Mouse (Mus musculus) intestine, embryonic 16.5 days (tissue): ENCODE results near the gene Zfp850. TPM values are rescaled to one million over a fixed set of nuclear protein-coding genes. Genes with fewer than 3 reads are reported as not detected.
"Not testable (repeated sequence)": the region's sequence is repeated elsewhere in the genome, so short reads cannot be mapped to it uniquely, and the experiment has no call there.

Experiments used
- ATAC-seq: fragments of 200-750 bp; cut with Nextera tagmentation; 2 replicates; pipeline ENCODE4 v1.8.0; 2017; ENCODE audit warnings: moderate TSS enrichment, moderate library complexity
- H3K27ac ChIP-seq: fragments of 300-500 bp; sonication (generic); 2 replicates; pipeline ENCODE4 v1.5.1; 2014; ENCODE audit warnings: mild to moderate bottlenecking, low read length
- H3K27me3 ChIP-seq: fragments of 300-500 bp; sonication (generic); replicated peaks from 2 replicates; pipeline ENCODE4 v1.6.1; 2014; ENCODE audit warnings: low read length, control low read depth, mixed read lengths; ENCODE audit not compliant: control insufficient read depth, insufficient read depth
- H3K36me3 ChIP-seq: fragments of 300-500 bp; sonication (generic); 2 replicates; pipeline ENCODE4 v1.6.1; 2014; ENCODE audit warnings: low read length, control low read depth; ENCODE audit not compliant: control insufficient read depth, insufficient read depth
- H3K4me1 ChIP-seq: fragments of 300-500 bp; sonication (generic); 2 replicates; pipeline ENCODE4 v1.6.1; 2014; ENCODE audit warnings: low read length, control low read depth, mixed read lengths; ENCODE audit not compliant: control insufficient read depth, insufficient read depth
- H3K4me2 ChIP-seq: fragments of 300-500 bp; sonication (generic); 2 replicates; pipeline ENCODE4 v1.6.1; 2014; ENCODE audit warnings: low read depth, low read length, control low read depth
- H3K4me3 ChIP-seq: fragments of 300-500 bp; sonication (generic); 2 replicates; pipeline ENCODE4 v1.5.1; 2014; ENCODE audit warnings: mild to moderate bottlenecking, low read length
- H3K9ac ChIP-seq: fragments of 300-500 bp; sonication (generic); 2 replicates; pipeline ENCODE4 v1.6.1; 2014; ENCODE audit warnings: low read depth, low read length
- H3K9me3 ChIP-seq: fragments of 300-500 bp; sonication (generic); 2 replicates; pipeline ENCODE4 v1.6.1; 2016; ENCODE audit warnings: low read length, control low read depth; ENCODE audit not compliant: control insufficient read depth
- WGBS: fragments of 180-500 bp; shearing (Covaris S2); extraction: QIAGEN DNeasy Blood & Tissue Kit; methylation state at CpG from one replicate; pipeline ENCODE4 v1.1.7; 2014; 5-methylcytosine and 5-hydroxymethylcytosine counted together
- polyA plus RNA-seq: library from polyadenylated mRNA; unstranded; fragments of >200 nt; fragmentation: Nextera tagmentation; extraction: Ambion mirVana; gene quantifications from 2 replicates; pipeline ENCODE4 v1.2.1, GENCODE M21; 2015

The Zfp850 gene
- polyA plus RNA-seq, 1 experiment from 2014 or later = 2.9 TPM

- no peak overlapping the region for H3K9ac ChIP-seq
- H3K36me3 ChIP-seq = peaks cover 7% of the 10 kb centered on the region
- peaks cover 5% of the 10 kb centered on the region for H3K4me1 ChIP-seq
- H3K9me3 ChIP-seq = peaks cover 32% of the 10 kb centered on the region
- H3K27me3 ChIP-seq = no peaks in the 10 kb centered on the region
- no peak overlapping the region for H3K27ac ChIP-seq
- ATAC-seq = no peak
- H3K4me2 ChIP-seq = no peak overlapping the region
- 81% methylated on average over 2 of the region's 2 CpGs for whole genome bisulfite sequencing
- no peak overlapping the region for H3K4me3 ChIP-seq
These were observed 31.7 kb downstream of the Zfp850 start for GRCm38 (mm10) chr7:27982197-27982596.

- H3K27me3 ChIP-seq = no peaks in the 10 kb centered on the region
- H3K36me3 ChIP-seq = no peaks in the 10 kb centered on the region
- peak; percentile 94 for ATAC-seq
- H3K9me3 ChIP-seq = peaks cover 18% of the 10 kb centered on the region
- peaks cover 5% of the 10 kb centered on the region for H3K4me1 ChIP-seq
- H3K27ac ChIP-seq = peak within 1 kb of the TSS; percentile 86
- peak within 1 kb of the TSS; percentile 85 for H3K9ac ChIP-seq
- WGBS = under 1% methylated on average over 29 of the region's 29 CpGs
- peak within 1 kb of the TSS; percentile 78 for H3K4me3 ChIP-seq
- H3K4me2 ChIP-seq = peak within 1 kb of the TSS; percentile 87
These were observed 35.0 kb downstream of the Zfp850 start, which contains the start of gene Zfp780b for GRCm38 (mm10) chr7:27978683-27979528. TSS of gene Zfp780b (minus strand) at chr7:27979171.

GRCm38 (mm10) chr7:27949451-27949850 is 64.5 kb downstream of the Zfp850 start:
- not testable (repeated sequence) for H3K4me1 ChIP-seq, ATAC-seq, H3K36me3 ChIP-seq, H3K9ac ChIP-seq, H3K4me3 ChIP-seq, H3K4me2 ChIP-seq, H3K27ac ChIP-seq, H3K9me3 ChIP-seq, H3K27me3 ChIP-seq
- 94% methylated on average over 13 of the region's 13 CpGs for WGBS

- not testable (repeated sequence) for H3K27me3 ChIP-seq, H3K4me2 ChIP-seq, ATAC-seq, H3K4me1 ChIP-seq, H3K9ac ChIP-seq, H3K36me3 ChIP-seq, H3K27ac ChIP-seq, H3K9me3 ChIP-seq, H3K4me3 ChIP-seq
- WGBS = 50% methylated on average over 5 of the region's 7 CpGs
These were observed 72.0 kb downstream of the Zfp850 start for GRCm38 (mm10) chr7:27941869-27942268.

Other genes with a start within 250 kb of the Zfp850 start
- gene Zfp626, start 206.9 kb downstream of the Zfp850 start, polyA plus RNA-seq = 1.3 TPM in 2 replicates
- 6.0 and 6.2 TPM in 2 replicates for gene Zfp59, start 175.5 kb downstream of the Zfp850 start, polyA plus RNA-seq
- gene Zfp607a, start 156.6 kb downstream of the Zfp850 start, polyA plus RNA-seq = 3.2 and 3.4 TPM in 2 replicates
- 5.8 and 6.1 TPM in 2 replicates for gene Zfp974, start 84.7 kb downstream of the Zfp850 start, polyA plus RNA-seq
- gene Zfp780b, start 34.9 kb downstream of the Zfp850 start, polyA plus RNA-seq = 11.6 and 13.6 TPM in 2 replicates
- gene Psmc4, start 36.0 kb upstream of the Zfp850 start, polyA plus RNA-seq = 228 and 263 TPM in 2 replicates
- 169 and 217 TPM in 2 replicates for gene Fcgbp, start 57.1 kb upstream of the Zfp850 start, polyA plus RNA-seq
- 0.06 and 0.10 TPM in 2 replicates for gene 9530053A07Rik, start 115.4 kb upstream of the Zfp850 start, polyA plus RNA-seq
- gene Fbl, start 155.6 kb upstream of the Zfp850 start, polyA plus RNA-seq = 90.2 and 93.9 TPM in 2 replicates
- 5.0 and 6.1 TPM in 2 replicates for gene Dyrk1b, start 165.4 kb upstream of the Zfp850 start, polyA plus RNA-seq